Mouse (Mus musculus): ENCODE results near the gene Rps11.
"Not testable (repeated sequence)": the region's sequence is repeated elsewhere in the genome, so short reads cannot be mapped to it uniquely, and the experiment has no call there.

Gene Rps11

GRCm38 (mm10) chr7:45124224-45125143 is at the start of gene Rps11:
Gene Rps11, minus strand, starts transcription at chr7:45124439.
- DNase-seq (ENCODE audit: low spot score in 2 of 2) = peak; percentile 97 to 99

DNA sequence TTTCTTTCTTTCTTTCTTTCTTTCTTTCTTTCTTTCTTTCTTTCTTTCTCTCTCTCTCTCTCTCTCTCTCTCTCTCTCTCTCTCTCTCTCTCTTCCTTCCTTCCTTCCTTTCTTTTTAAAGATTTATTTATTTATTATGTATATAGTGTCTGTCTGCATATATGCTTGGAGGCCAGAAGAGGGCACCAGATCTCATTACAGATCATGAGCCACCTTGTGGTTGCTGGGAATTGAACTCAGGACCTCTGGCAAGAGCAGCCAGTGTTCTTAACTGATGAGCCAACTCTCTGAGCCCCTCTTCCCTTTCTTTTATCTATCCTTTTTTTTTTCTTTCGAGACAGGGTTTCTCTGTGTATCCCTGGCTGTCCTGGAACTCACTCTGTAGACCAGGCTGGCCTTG is 49.5 kb upstream of the Rps11 start:
- not testable (repeated sequence) for DNase-seq (ENCODE audit: low spot score in 2 of 2)

DNA sequence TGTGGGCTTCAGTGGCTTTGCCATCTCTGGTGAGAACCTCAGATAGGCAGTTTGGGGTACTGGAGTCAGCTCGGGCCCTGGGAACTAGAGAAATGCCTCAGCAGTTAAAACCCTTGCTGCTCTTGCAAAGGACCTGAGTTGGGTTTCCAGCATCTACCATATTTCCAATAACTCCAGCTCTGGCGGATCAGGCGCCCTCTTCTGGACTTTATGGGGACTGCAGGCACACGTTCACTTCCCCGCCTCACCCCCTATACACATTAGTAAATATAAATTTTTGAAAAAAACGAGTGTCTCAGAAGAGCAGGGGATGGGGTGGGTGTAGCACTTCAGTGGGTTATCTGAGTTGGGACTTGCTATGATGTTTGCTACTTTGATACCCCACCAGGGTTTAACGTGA is 48.7 kb upstream of the Rps11 start:
- no peak for DNase-seq (ENCODE audit: low spot score in 2 of 2)

GRCm38 (mm10) chr7:45169495-45169894 is 45.3 kb upstream of the Rps11 start:
- peak in 1 of 2 experiments; percentile 75 for DNase-seq (ENCODE audit: low spot score in 2 of 2)

DNA sequence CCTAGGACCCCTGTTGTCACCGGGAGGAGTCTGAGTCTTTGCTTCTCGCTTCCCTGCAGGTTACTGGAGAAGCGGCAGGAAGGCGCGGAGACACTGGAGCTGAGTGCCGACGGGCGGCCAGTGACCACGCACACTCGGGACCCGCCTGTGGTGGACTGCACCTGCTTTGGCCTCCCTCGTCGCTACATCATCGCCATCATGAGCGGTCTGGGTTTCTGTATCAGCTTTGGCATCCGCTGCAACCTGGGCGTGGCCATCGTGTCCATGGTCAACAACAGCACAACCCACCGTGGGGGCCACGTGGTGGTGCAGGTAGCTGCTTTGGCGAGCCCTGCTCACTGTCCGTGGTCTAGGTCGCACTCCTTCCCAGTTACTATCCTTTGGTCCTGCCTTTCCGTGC is 44.4 kb upstream of the Rps11 start:
- no peak for DNase-seq (ENCODE audit: low spot score in 2 of 2)

- DNase-seq (ENCODE audit: low spot score in 2 of 2) = peak in 1 of 2 experiments; percentile 70
Observed at GRCm38 (mm10) chr7:45167761-45168445, 43.7 kb upstream of the Rps11 start.

- peak in 1 of 2 experiments; percentile 66 for DNase-seq (ENCODE audit: low spot score in 2 of 2)
Observed at GRCm38 (mm10) chr7:45166950-45167401, 42.7 kb upstream of the Rps11 start.

DNA sequence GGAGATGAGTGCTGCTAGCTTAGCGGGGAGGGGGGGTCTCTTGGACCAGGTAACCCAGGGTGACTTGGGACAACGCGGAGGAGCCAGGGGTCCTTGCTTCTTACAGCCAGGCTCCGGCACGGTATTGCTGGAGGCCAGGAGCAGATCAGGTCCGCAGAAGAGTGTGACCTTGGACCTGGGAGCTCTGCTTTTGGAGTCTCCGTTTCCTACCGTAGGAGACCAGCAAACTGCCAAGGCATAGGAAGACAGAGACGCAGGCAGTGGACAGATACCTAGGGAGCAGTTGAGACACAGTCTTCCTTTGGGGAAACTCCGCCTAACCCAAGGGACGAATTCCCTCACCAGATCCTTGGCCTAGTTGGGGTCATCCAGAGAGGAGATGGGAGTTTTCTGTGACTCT is 41.5 kb upstream of the Rps11 start:
- no peak for DNase-seq (ENCODE audit: low spot score in 2 of 2)

DNA sequence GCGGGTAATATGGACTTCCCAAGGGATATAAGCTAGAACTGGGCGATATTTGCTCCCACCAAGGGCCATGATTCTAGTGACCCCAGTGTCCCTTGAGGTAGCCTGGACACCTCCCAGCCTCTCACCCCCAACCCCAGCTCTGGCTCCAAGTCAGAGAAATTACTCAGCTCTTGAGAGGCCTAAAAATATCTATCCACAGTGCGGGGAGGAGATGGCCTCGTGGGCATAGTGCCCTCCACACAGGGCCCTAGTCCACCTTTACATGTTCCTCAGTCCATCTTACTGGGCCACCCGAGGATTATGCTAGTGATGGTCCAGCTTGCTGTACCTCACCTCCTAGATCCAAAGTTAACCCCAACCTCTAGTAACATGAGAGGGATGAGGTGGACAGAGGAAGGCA is 40.6 kb upstream of the Rps11 start:
- no peak for DNase-seq (ENCODE audit: low spot score in 2 of 2)

GRCm38 (mm10) chr7:45163735-45164490 is 39.7 kb upstream of the Rps11 start, which contains the start of gene Slc17a7:
Gene Slc17a7, plus strand, starts transcription at chr7:45163949.
- peak in 1 of 2 experiments; percentile 52 for DNase-seq (ENCODE audit: low spot score in 2 of 2)

DNA sequence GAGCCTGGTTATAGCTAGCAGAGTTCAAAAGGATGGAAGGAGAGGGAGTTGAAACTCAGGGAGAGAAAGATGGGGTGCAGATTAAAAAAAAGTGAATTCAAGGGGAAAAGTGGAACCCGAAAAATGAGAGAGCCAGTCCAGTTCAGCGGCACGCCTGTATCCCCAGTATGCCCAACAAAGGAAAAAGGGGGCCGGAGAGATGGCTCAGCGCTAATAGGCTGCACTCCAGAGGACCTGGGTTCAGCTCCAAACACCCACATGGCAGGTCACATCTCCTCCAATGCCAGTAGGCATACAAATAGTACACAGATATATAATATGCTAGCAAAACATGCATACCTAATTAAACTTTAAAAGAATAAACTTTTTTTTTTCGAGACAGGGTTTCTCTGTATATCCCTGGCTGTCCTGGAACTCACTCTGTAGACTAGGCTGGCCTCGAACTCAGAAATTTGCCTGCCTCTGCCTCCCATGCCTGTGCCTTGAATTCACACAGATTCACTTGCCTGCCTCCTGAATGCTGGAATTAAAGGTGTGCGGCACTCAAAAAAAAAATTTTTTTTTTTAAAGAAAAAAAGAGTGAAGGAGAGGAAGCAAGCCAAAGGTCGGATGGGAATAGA is 38.9 kb upstream of the Rps11 start:
- DNase-seq (ENCODE audit: low spot score in 2 of 2) = no peak

DNA sequence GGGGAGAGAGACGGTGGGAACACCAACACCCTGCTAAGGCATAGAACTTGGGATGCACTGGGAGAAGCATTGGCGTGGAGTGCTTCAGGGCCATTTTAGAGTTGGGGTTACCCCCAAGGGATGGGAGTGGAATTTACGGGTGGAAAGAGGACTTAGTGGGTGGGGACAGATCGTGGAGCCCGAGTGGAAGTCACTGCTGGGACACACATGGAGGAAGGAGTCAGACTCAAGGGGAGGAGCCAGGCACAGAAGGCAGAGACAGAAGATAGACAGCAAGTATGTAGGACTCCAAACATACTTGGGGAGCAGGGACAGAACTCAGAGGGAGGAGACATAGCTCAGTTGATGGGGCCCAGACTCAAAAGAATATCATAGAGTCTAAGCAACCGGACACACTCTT is 38.3 kb upstream of the Rps11 start:
- DNase-seq (ENCODE audit: low spot score in 2 of 2) = no peak

DNA sequence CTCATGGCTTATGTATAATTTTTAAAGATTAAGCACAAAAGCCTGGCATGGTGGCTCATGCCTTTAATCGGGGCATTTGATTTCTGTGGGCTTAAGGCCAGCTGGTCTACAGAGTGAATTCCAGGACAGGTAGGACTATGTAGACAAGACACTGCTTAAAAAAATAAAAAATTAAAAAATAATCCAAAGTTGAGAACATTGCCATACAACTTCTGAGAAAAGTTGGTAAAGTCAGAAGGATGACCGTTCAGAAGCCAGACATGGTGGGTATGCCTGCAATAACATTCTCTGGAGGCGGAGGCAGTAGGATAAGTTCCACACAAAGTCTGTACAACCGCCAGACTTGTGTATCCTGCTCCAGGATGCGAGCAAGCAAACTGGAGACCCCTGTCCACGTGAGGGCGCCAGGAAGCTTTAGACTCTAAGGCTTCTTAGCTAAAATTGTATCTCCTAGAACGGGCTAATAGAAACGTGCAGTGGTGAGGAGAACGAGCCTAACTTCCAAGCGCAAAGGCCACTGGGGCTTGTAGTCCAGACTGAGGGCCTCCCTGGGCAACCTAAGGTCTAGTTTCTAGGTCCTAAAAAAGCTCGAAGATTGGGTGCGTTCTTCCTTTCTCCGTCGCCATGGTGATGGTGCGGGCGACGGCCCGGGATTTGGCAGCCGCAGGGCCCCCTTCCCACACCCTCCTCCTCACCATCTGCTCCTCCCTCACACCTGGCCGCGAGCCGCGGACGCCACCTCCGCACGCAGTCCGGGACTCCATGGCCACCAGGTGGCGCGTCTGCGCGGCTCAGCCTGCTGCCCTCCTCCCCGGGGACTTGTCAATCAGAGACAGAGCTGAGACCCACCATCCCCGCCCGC is 37.6 kb upstream of the Rps11 start:
- peak; percentile 88 to 95 for DNase-seq (ENCODE audit: low spot score in 2 of 2)

- no peak for DNase-seq (ENCODE audit: low spot score in 2 of 2)
Observed at GRCm38 (mm10) chr7:45160866-45161265, 36.6 kb upstream of the Rps11 start.

DNA sequence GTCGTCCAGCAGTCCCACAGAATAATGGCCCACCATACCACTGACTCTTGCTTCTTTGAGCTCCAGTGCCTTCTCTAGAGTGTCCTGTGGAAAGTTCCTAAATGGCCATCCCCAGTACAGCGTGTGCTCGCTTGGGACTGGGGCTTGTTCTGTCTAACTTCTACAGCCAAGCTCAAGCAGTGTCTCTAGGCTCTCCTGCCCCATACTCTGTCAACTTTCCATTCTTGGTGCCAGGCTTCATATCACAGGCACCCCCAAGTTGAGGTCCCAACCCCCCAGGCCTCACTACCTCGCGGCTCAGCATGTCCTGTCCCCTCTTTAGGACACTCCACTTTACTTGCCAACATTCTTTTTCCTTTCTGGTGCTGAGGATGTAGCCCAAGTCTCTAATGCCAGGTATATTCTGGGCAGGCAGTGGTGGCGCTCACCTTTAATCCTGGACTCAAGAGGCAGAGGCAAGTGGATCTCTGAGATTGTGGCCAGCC is 36.1 kb upstream of the Rps11 start:
- DNase-seq (ENCODE audit: low spot score in 2 of 2) = no peak

DNA sequence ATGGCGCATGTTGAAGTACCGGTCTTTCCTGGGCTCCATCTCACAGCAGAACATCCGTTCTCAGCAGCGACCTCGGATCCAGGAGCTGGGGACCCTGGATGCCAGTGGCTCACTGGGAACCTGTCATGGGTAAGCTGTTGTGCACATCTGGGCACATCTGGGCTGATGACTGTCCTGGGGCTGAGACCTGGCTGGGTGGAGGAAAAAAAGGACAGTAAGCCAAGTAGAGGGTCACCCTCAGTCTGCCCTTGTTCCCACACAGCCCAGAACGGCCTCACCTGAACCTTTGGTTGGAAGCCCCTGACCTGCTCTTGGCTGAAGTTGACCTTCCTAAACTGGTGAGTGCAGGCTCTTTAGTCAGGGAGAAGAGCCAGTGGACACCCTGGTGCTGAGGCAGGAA is 34.8 kb upstream of the Rps11 start:
- no peak for DNase-seq (ENCODE audit: low spot score in 2 of 2)

- DNase-seq (ENCODE audit: low spot score in 2 of 2) = peak in 1 of 2 experiments; percentile 75
Observed at GRCm38 (mm10) chr7:45157459-45157858, 33.2 kb upstream of the Rps11 start.

- DNase-seq (ENCODE audit: low spot score in 2 of 2) = no peak
Observed at GRCm38 (mm10) chr7:45156206-45156605, 32.0 kb upstream of the Rps11 start.

- no peak for DNase-seq (ENCODE audit: low spot score in 2 of 2)
Observed at GRCm38 (mm10) chr7:45155590-45155989, 31.4 kb upstream of the Rps11 start.

DNA sequence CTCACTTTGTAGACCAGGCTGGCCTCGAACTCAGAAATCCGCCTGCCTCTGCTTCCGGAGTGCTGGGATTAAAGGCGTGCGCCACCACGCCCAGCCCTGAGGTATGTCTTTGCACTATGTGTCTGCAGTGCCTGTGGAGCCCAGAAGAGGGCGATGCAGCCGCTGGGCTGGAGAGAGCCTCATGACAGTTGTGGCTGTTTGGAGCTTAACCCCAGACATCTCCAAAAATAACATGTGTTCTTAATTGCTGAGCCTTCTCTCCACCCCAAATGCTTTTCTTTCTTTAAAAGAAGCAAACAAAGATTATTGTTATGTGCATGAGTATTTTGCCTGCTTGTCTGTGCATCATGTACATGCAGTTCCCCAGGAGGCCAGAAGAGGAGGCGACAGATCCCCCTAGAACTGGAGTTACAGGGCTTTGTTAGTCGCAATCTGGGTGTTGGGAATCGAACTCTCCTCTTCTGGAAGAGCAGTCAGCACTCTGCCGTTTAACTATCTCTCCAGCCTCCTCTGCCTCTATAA is 30.8 kb upstream of the Rps11 start:
- DNase-seq (ENCODE audit: low spot score in 2 of 2) = peak in 1 of 2 experiments; percentile 54

Data from left cerebral cortex, adult 9 months (tissue).